Mouse (Mus musculus) kidney, adult 2 months (tissue): ENCODE data around the gene Selenoo. TPM values are rescaled to one million over a fixed set of nuclear protein-coding genes. Genes with fewer than 3 reads are reported as not detected.

Experiments
- DNase-seq: peaks from one replicate; pipeline ENCODE4 v3.0.0; 2021
- H3K27ac ChIP-seq: fragments of 200-500 bp; 2 replicates; pipeline ENCODE4 v1.5.1; 2012; ENCODE audit warnings: low read depth, low read length, control low read depth, inconsistent platforms; ENCODE audit not compliant: insufficient read depth
- H3K27me3 ChIP-seq: fragments of 200-500 bp; replicated peaks from 2 replicates; pipeline ENCODE4 v1.6.1; 2012; ENCODE audit warnings: mild to moderate bottlenecking, moderate library complexity, low read length, inconsistent platforms; ENCODE audit not compliant: control insufficient read depth, insufficient read depth
- H3K36me3 ChIP-seq: fragments of 200-500 bp; 2 replicates; pipeline ENCODE4 v1.6.1; 2012; ENCODE audit warnings: mild to moderate bottlenecking, moderate library complexity, low read length, inconsistent platforms; ENCODE audit not compliant: control insufficient read depth, insufficient read depth
- H3K4me1 ChIP-seq: fragments of 200-500 bp; 2 replicates; pipeline ENCODE4 v1.6.1; 2011; ENCODE audit warnings: low read length; ENCODE audit not compliant: control insufficient read depth, insufficient read depth
- H3K4me3 ChIP-seq: fragments of 200-500 bp; 2 replicates; pipeline ENCODE4 v1.5.1; 2011; ENCODE audit warnings: mild to moderate bottlenecking, low read depth, low read length, control low read depth; ENCODE audit not compliant: insufficient read depth
- CTCF ChIP-seq: fragments of 200-500 bp; conservative IDR thresholded peaks from 2 replicates; pipeline ENCODE4 v1.5.1; 2011; ENCODE audit warnings: low read depth, mild to moderate bottlenecking, control low read depth, low read length, moderate library complexity, mixed read lengths; ENCODE audit not compliant: insufficient read depth, insufficient read length
- POLR2A ChIP-seq: fragments of 200-500 bp; IDR thresholded peaks from one replicate; pipeline ENCODE4 v1.6.1; 2011; ENCODE audit warnings: low read depth, low read length, control low read depth
- WGBS: fragments of 180-500 bp; shearing (Covaris S2); methylation state at CpG from one replicate; pipeline ENCODE4 v1.1.7; 2018; 5-methylcytosine and 5-hydroxymethylcytosine counted together
- polyA plus RNA-seq: library from polyadenylated mRNA; depleted of rRNA; stranded (reverse); fragments of >200 nt; gene quantifications from 2 replicates; pipeline ENCODE4 v1.2.3, GENCODE M21; 2012

Gene Selenoo
- polyA plus RNA-seq, 1 experiment = 55.9 TPM

DNA sequence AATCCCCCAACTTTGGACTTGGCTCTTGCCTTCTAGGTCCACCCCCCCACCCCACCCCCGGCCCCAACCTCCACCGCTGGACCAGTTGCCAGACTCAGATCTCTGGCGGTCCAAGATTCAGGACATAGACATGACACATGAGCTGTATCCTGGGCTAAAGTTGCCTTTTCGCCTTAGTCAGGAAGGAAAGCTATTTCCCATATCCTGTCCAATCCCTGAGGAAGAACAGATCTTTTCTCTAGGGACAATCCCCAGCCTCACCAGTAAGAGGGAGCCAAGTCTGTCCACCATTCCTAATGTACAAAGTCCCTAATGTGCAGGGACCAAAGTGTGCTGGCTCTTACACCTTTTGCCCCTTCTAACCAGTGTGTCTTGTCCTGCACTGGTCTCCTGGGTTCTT, 53.0 kb downstream of the Selenoo start:
- Histone ChIP-seq H3K4me3 (no peak overlapping the region), H3K36me3 (no peaks in the 10 kb centered on the region), H3K4me1 (0 out of 2 replicates have a peak, but pooled peaks cover 5% of the 10 kb centered on the region), H3K27ac (peak overlapping the region; percentile 59; the same call in 1 of the 2 replicates), H3K27me3 (no peaks in the 10 kb centered on the region)
- DNase-seq = peak; percentile 69
- TF ChIP-seq POLR2A = no peak
- no peak for TF ChIP-seq CTCF
- WGBS = 36% methylated on average over 4 of the region's 4 CpGs

DNA sequence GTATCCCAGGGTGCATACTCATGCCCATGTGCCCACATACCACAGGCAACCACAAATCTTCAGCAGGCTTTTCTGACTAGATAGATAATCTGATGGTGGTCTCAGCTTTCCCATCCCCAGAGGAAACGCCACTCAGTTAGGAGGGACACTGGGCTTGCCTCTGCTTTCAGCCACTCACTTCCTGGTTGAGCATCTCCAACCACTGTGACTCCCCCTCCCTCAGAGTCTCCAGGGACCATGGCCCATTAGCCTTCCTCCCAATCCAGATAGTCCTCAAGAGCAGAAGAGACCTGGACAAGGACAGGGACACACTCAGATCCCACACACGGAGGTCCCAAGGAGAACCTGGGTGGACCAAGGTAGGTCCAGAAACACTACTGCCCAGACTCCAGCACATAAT, 54.2 kb downstream of the Selenoo start:
- Histone ChIP-seq H3K36me3 (no peaks in the 10 kb centered on the region), H3K27ac (no peak overlapping the region), H3K4me3 (no peak overlapping the region), H3K27me3 (no peaks in the 10 kb centered on the region), H3K4me1 (peaks cover 10% of the 10 kb centered on the region; the same call in 1 of the 2 replicates)
- TF ChIP-seq POLR2A (no peak), CTCF (no peak)
- no peak for DNase-seq
- 81% methylated on average over 2 of the region's 2 CpGs for WGBS

DNA sequence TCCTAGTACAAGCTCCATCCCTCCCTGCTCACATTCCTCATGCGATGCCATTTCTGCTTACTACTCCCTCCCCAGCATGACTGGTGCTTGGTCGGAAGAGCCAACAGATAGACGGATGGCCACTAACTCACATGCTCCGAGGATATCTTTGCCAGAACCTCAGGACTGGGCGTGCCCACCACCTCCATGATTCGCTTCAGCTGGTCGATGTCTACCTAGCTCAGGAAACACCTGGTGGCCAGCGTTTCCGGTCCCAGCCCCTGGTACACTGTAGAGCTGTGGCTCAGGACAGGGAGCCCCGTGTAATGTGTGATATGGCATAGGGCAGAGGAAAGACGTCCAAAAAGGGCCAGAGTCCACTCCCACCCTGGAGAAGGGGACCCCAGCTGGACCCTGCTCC, 56.1 kb downstream of the Selenoo start:
- TF ChIP-seq POLR2A (no peak), CTCF (no peak)
- WGBS = 82% methylated on average over 11 of the region's 11 CpGs
- Histone ChIP-seq H3K27me3 (no peaks in the 10 kb centered on the region), H3K36me3 (no peaks in the 10 kb centered on the region), H3K4me3 (no peak overlapping the region), H3K4me1 (peaks cover 10% of the 10 kb centered on the region; the same call in 1 of the 2 replicates), H3K27ac (no peak overlapping the region)
- DNase-seq = no peak

DNA sequence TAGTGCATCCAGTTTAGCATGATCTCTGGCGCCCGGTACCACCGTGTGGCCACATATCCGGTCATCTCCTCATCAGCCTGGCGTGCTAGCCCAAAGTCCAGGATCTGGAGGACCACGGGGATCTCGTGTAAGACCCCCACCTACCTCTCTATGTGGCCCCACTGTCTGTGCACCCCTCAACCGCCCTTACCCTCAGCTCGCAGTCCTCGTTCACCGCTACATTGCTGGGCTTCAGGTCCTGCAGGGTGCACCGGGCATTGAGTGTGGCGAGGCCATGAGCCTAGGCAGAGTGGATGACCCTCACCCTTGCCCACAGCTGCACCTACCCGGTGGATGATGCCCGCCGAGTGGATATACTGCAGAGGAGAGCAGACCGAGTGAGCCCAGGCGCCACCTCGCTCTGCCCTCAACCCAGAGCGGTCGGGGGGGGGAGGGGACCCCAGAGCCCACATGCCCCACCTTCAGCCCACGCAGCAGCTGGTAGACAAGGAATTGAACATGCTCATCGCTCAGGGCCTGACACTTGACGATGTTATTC, 57.0 kb downstream of the Selenoo start:
- peaks cover 10% of the 10 kb centered on the region; the same call in 1 of the 2 replicates for H3K4me1 ChIP-seq
- H3K4me3 ChIP-seq = no peak overlapping the region
- H3K27ac ChIP-seq = no peak overlapping the region
- H3K27me3 ChIP-seq = no peaks in the 10 kb centered on the region
- WGBS = 79% methylated on average over 24 of the region's 24 CpGs
- TF ChIP-seq POLR2A = no peak
- TF ChIP-seq CTCF = no peak
- DNase-seq = no peak
- no peaks in the 10 kb centered on the region for H3K36me3 ChIP-seq

DNA sequence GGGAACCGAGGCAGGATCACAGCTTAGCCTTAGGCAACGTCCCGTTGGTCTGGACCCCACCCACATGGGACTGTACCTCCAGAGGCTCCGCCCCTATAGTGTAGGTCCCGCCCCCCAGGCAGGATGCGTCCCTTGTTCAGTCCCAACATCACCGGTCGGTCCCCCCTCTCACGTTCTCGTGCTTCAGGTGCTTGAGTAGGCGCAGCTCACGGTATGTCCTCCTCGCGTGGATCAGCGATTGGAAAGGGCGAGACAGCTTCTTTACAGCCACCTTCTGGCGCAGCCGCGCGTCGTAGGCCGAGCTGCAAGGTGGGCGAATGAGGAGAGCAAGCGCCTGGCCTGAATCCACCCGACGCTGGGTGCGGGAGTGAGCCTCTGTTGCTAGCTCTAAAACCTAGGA, 57.7 kb downstream of the Selenoo start:
- Histone ChIP-seq H3K4me3 (peak overlapping the region; percentile 24; the same call in 1 of the 2 replicates), H3K27ac (no peak overlapping the region), H3K4me1 (peaks cover 10% of the 10 kb centered on the region; the same call in 1 of the 2 replicates), H3K27me3 (no peaks in the 10 kb centered on the region), H3K36me3 (no peaks in the 10 kb centered on the region)
- no peak for TF ChIP-seq POLR2A
- TF ChIP-seq CTCF = no peak
- WGBS = 14% methylated on average over 27 of the region's 27 CpGs
- peak; percentile 59 for DNase-seq

DNA sequence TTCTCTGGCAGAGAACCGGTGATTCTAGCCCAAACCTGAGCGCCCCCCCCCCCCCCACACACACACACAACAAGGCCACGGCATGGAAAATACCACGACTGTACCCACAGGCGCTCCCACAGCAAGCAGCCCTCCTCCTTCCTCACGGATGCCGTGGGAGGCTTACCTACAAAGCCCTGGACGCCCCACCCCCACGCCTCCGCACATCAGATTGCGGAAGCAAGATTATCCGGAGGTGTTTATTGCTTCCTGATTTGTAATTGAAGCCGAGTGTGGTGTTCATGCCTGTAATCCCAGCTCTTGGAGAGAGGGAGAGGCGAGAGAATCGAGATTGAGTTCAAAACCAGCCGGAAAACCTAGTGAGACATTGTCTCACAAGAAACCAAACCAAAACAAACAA, 58.1 kb downstream of the Selenoo start:
- Histone ChIP-seq H3K27me3 (no peaks in the 10 kb centered on the region), H3K36me3 (no peaks in the 10 kb centered on the region), H3K4me1 (peaks cover 10% of the 10 kb centered on the region; the same call in 1 of the 2 replicates), H3K4me3 (no peak overlapping the region), H3K27ac (no peak overlapping the region)
- WGBS = 5% methylated on average over 16 of the region's 16 CpGs
- DNase-seq = peak; percentile 50
- TF ChIP-seq POLR2A = no peak
- no peak for TF ChIP-seq CTCF

DNA sequence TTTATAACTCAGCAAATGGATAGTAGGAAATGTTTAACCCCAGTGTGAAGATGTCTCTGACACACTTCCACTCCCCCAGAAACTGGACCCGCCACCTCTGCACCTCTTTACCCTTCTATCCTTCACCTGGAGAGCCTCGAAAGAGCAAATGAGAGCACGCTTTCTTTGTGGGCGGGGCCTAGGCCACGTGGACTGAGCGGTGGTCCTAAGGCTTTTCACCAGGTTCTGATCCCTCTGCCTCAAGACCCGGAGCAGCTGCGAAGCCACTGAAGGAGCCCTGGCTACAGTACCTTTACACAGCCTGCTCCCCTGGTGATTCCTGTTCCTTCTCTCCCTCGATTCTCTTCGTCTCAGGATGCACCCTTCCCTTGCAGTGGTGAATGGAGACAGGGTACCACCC, 58.6 kb downstream of the Selenoo start:
- WGBS = 22% methylated on average over 10 of the region's 10 CpGs
- H3K27me3 ChIP-seq = no peaks in the 10 kb centered on the region

More for the DNA sequence above, 58.6 kb downstream of the Selenoo start:
- H3K4me1 ChIP-seq = peaks cover 10% of the 10 kb centered on the region; the same call in 1 of the 2 replicates
- no peak for DNase-seq
- H3K36me3 ChIP-seq = no peaks in the 10 kb centered on the region
- TF ChIP-seq POLR2A (no peak), CTCF (no peak)
- no peak overlapping the region for H3K27ac ChIP-seq
- no peak overlapping the region for H3K4me3 ChIP-seq
